Mouse (Mus musculus) erythroblast, embryonic 14.5 days (primary cell): ENCODE data around the gene Rbm48. TPM values are rescaled to one million over a fixed set of nuclear protein-coding genes. Genes with fewer than 3 reads are reported as not detected.
A peak's percentile ranks its signal among the peaks of the same experiment; 100 is the strongest.

Experiments
- H3K27me3 ChIP-seq: 2 replicates; pipeline ENCODE4 v1.6.1; 2012; ENCODE audit warnings: inconsistent platforms; ENCODE audit not compliant: control insufficient read depth
- H3K36me3 ChIP-seq: 2 replicates; pipeline ENCODE4 v1.6.1; 2012; ENCODE audit warnings: mild to moderate bottlenecking, inconsistent platforms; ENCODE audit not compliant: control insufficient read depth
- H3K4me1 ChIP-seq: 2 replicates; pipeline ENCODE4 v1.6.1; 2012; ENCODE audit warnings: inconsistent platforms; ENCODE audit not compliant: control insufficient read depth
- H3K4me3 ChIP-seq: replicated peaks from 2 replicates; pipeline ENCODE3; 2012; ENCODE audit warnings: moderate library complexity, mild to moderate bottlenecking, inconsistent platforms
- H3K9me3 ChIP-seq: 2 replicates; pipeline ENCODE4 v1.6.1; 2012; ENCODE audit warnings: low read length, inconsistent platforms, mixed read lengths; ENCODE audit not compliant: control insufficient read depth
- GATA1 ChIP-seq: IDR thresholded peaks from 2 replicates; pipeline ENCODE4 v1.6.1; 2012; ENCODE audit warnings: low read length, inconsistent platforms, mixed read lengths
- TAL1 ChIP-seq: IDR thresholded peaks from 3 replicates; pipeline ENCODE4 v1.6.1; 2012; ENCODE audit warnings: low read length, inconsistent platforms, mixed read lengths
- polyA plus RNA-seq: library from polyadenylated mRNA; stranded (reverse); fragments of >175 nt; gene quantifications from 2 replicates; pipeline ENCODE4 v1.2.3, GENCODE M21; 2012

The Rbm48 gene
- polyA plus RNA-seq, 1 experiment: 0.25 TPM

DNA sequence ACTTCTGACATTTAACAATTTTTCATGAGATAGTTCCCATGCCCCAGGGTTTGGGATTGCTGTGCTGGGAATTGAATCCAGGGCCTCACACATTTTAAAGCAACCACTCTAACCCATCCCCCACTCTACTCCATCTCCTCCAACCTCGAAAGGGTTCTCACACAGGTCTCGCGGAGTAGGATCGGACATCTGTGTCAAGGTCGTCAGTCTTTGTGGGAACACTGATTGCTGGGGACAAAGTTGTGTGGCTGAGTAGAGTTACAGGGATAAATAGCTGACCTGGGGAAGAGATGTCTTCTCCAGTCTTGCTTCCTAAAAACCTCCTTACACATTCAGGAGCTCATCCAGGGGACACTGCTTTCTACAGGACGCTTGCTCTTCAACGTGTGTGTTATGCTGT lies 17.3 kb downstream of the Rbm48 start:
- no peaks in the 10 kb centered on the region for H3K4me1 ChIP-seq

DNA sequence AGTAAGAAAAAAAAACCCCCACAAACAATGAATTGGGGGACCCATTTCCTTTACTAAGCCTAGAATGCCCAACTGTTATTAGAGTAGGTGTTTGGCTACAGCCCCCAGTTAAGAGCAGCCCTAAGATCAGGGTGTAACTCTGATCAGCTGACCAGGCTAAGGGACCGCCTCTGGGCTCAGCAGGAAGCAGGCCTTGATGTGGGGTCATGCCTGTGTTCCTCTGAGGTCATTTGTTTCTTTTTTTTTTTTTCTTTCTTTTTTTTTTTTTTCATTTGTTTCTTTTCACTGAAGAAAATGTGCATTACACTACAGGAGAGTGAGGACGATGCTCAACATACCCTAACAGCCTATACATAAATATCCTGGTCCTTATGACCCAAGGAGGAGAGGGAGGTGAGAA lies 18.4 kb downstream of the Rbm48 start:
- TF ChIP-seq GATA1 (no peak), TAL1 (no peak)
- Histone ChIP-seq H3K4me1 (no peaks in the 10 kb centered on the region), H3K9me3 (peaks cover 3% of the 10 kb centered on the region; the same call in 1 of the 2 replicates), H3K36me3 (peaks cover 98% of the 10 kb centered on the region), H3K4me3 (no peak overlapping the region), H3K27me3 (no peaks in the 10 kb centered on the region)

More for the DNA sequence above, 17.3 kb downstream of the Rbm48 start:
- Histone ChIP-seq H3K27me3 (no peaks in the 10 kb centered on the region), H3K9me3 (peaks cover 3% of the 10 kb centered on the region; the same call in 1 of the 2 replicates), H3K36me3 (peaks cover 98% of the 10 kb centered on the region), H3K4me3 (no peak overlapping the region)
- no peak for TF ChIP-seq GATA1
- TF ChIP-seq TAL1: no peak

DNA sequence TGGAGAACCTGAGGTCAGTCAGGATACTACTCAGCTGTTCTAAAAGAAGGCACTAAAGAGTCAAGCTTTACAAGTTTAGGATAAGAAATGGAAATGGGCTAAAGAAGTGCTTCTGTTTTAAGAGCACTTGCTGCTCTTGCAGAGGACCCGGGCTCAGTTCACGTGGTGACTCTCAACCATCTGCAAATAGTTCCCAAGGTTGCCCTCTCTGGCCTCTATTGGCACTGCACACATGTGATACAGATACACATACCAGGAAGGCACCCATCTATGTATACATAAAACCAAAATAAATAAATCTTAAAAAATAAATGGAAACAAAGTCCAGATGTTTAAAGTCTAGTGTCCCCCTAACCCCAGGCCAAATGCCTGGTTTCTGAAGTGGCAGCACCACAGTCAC lies 21.6 kb downstream of the Rbm48 start:
- Histone ChIP-seq H3K27me3 (no peaks in the 10 kb centered on the region), H3K9me3 (peaks cover 3% of the 10 kb centered on the region; the same call in 1 of the 2 replicates), H3K4me1 (no peaks in the 10 kb centered on the region), H3K36me3 (peaks cover 98% of the 10 kb centered on the region), H3K4me3 (no peak overlapping the region)
- TF ChIP-seq GATA1 (no peak), TAL1 (no peak)

DNA sequence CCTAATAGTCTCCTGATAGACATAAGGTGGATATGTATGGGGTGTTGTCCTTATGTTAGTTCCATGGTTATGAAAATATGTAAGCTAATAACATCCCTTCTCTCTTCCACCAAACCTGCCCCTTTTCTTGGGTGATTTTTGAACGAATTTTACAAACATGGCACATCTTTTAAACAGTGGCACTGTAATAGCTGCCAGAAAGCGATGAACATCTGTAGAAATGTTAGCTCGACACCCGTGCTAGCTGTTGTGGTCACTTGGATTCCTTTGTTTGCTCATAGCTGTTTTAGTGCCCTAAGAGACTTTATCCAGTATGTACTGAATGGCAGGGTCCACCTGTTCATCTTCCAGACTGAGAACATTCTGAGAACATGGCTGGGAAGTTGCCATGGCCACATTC lies 25.1 kb downstream of the Rbm48 start, which contains the start of gene 1700109H08Rik:
Gene 1700109H08Rik (plus strand): TSS at position 301 of the 400 bp plus-strand sequence.
- H3K4me1 ChIP-seq: no peaks in the 10 kb centered on the region
- peaks cover 96% of the 10 kb centered on the region for H3K36me3 ChIP-seq
- H3K9me3 ChIP-seq: peaks cover 3% of the 10 kb centered on the region; the same call in 1 of the 2 replicates
- no peak within 1 kb of the TSS for H3K4me3 ChIP-seq
- TF ChIP-seq GATA1: no peak
- TF ChIP-seq TAL1: no peak
- H3K27me3 ChIP-seq: no peaks in the 10 kb centered on the region

DNA sequence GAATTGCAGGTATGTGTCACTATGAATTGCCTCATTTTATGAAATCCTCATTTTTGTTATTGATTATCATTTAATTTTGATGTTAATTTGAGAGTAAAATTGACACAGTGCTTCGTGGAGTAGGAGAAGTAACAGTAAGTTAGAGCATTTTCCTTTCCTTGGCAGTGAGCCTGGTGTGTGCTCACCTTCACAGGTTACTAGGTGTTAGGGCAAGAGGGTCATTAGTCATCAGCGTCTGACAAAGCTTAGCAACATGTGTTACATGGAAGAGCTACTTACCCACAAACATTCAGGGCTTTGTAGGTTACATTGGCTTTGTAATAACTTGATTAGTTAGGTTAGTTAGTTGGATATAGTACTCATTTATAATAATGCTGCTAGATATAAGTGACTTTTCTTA lies 42.2 kb downstream of the Rbm48 start:
- Histone ChIP-seq H3K4me3 (no peak overlapping the region), H3K4me1 (peaks cover 3% of the 10 kb centered on the region; the same call in 1 of the 2 replicates), H3K27me3 (no peaks in the 10 kb centered on the region), H3K36me3 (peaks cover 50% of the 10 kb centered on the region), H3K9me3 (no peaks in the 10 kb centered on the region)
- no peak for TF ChIP-seq TAL1
- TF ChIP-seq GATA1: no peak

DNA sequence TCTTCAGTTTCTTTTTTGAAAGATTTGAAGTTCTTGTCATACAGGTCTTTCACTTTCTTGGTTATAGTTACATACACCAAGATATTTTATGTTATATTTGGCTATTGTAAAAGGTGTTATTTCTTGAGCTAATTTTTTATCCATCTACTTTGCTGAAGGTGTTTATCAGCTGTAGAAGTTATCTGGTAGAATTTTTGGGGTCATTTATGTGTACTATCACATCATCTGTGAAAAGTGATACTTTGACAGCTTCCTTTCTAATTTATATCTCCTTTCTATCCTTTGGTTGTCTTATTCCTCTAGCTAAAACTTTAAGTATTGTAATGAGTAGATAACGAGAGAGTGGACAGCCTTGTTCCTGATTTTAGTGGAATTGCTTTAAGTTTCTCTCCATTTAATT lies 44.9 kb downstream of the Rbm48 start:
- H3K4me1 ChIP-seq: peaks cover 6% of the 10 kb centered on the region; the same call in 1 of the 2 replicates
- no peaks in the 10 kb centered on the region for H3K27me3 ChIP-seq
- peaks cover 37% of the 10 kb centered on the region for H3K36me3 ChIP-seq
- H3K9me3 ChIP-seq: no peaks in the 10 kb centered on the region
- H3K4me3 ChIP-seq: no peak overlapping the region
- TF ChIP-seq GATA1: no peak
- TF ChIP-seq TAL1: no peak

DNA sequence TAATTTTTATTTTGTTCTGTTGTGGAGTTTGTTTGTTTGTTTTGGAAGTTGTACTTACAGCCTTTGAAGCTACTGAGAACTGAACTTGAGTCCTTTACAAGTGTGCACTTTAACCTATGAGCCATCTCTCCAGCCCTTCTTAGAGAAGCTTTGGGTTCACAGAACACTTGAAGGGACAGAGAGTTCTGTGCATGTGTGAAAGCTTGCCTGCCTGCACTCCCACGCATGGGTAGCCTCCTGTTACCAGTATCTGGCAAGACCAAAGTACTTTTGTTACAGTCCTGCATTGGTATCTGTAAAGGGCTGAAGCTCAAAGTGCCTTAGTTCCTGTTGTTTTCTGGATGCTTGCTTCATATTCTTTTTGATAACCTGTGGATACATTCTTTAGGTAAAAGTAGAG lies 50.2 kb downstream of the Rbm48 start:
- TF ChIP-seq GATA1 (no peak), TAL1 (no peak)
- no peaks in the 10 kb centered on the region for H3K9me3 ChIP-seq
- peaks cover 42% of the 10 kb centered on the region for H3K4me1 ChIP-seq
- no peaks in the 10 kb centered on the region for H3K27me3 ChIP-seq
- H3K36me3 ChIP-seq: peaks cover 23% of the 10 kb centered on the region
- H3K4me3 ChIP-seq: no peak overlapping the region

DNA sequence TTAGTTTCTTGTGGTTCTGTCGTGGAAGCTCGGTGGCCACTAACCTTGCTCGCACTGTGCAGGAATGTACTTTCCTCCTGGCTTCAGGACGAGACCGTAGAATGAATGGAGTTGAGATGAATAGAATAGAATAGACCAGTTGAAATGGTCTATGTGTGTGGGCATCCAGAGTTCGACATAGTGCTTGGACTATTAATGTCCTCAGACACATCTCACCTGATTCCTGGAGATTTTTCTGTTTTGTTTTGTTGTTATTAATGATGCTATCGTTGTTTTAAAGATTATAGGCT lies 52.0 kb downstream of the Rbm48 start:
- TF ChIP-seq TAL1 (no peak), GATA1 (no peak)
- peaks cover 20% of the 10 kb centered on the region for H3K36me3 ChIP-seq
- H3K4me3 ChIP-seq: peak overlapping the region; percentile 84
- H3K27me3 ChIP-seq: no peaks in the 10 kb centered on the region
- H3K9me3 ChIP-seq: no peaks in the 10 kb centered on the region
- peaks cover 40% of the 10 kb centered on the region for H3K4me1 ChIP-seq

DNA sequence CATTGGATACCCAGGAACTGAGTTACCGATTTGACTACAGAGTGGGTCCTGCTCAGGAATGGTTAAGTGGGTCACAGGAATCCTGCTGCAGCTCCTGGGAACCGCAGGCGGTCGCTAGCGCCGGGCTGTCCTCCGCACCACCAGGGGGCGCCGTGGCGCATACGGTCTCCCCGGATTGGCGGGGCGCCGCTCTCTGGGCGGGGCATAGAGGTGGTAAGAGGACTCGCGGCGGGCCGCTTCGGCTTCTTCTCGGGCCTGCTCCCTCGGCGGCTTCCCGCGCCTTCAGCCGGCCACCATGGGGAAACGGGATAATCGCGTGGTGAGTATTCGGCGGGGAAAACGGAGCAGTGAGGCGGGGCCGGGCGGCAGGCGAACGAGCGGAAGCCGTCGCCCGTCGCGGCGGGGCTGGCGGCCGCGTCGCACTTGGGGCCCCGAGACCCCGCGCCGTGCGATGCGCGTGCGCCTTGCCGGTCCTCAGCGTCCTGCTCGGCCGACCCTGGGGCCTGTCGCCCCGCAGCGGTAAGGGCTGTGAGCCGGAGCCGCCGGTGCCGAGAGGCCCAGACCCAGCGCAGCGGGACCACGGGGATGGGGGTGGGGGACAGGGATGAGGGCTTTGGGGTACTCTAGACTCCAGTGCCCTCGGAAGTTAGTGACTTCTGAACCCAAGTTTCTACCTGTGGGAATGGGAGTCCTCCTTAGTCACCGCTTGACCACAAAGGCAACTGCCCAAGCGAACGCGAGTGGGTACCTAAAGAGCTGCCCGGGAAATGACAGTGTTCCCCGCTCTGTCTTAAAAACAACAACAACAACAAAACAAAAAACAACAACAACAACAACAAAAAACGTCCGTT lies 52.5 kb downstream of the Rbm48 start, which contains the start of gene Fam133b:
Gene Fam133b (plus strand): TSS at position 205 of the 851 bp plus-strand sequence.
- TF ChIP-seq GATA1 (no peak), TAL1 (no peak)
- Histone ChIP-seq H3K36me3 (peaks cover 18% of the 10 kb centered on the region), H3K27me3 (no peaks in the 10 kb centered on the region), H3K4me1 (peaks cover 39% of the 10 kb centered on the region), H3K4me3 (peak within 1 kb of the TSS; percentile 84), H3K9me3 (no peaks in the 10 kb centered on the region)
